Mouse (Mus musculus): ENCODE measurements at regions not wholly inside any gene's neighbourhood (a gene's known extent, or its start where the extent isn't known, plus 50 kb on each side); places are given as distances from the start of the nearest gene placed in this dataset.
A peak's percentile ranks its signal among the peaks of the same experiment; 100 is the strongest.

DNA sequence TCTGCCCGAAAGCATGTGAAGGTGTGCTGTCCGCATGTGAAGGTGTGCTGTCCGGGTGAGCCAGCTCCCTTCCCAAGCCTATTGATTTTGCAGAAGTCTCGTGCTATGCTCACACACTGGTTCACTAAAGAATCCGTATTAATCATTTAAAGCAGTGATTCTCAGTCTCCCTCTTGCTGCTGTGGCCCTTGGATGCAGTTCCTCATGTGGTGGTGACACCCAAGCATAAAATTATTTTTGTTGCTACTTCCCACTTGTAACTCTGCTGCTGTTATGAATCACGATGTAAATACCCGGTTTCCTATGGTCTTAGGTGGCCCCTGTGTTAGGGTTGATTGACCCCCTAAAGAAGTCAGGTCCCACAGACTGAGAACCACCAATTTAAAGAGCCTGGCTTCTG lies 55.7 kb upstream of the Emb start:
- DNase-seq (ENCODE audit: extremely low read depth, insufficient read length, low spot score), result no peak

- DNase-seq (ENCODE audit: extremely low read depth, insufficient read length, low spot score), result peak; percentile 67
Measured at GRCm38 (mm10) chr13:117143828-117144227, 64.5 kb upstream of the Emb start.

DNA sequence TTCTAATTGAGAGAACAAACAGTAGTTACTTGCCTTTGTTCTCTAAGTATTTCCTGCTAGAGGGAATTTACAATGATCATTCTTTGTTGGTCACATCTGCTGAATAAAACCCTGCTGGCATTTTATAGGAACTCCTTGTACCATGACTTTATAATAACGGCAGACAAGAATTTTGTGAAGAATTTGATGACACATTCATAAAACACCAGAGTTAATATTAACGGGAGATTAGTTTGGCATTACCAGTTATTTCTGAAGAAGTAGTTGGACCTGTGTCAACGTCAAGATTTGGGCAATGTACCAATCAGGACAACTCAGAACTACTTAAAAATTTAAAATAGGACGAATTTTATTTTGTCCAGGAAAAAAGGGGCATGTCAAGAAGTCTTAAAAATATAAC lies 65.1 kb upstream of the Emb start:
- peak; percentile 42 for DNase-seq (ENCODE audit: extremely low read depth, insufficient read length, low spot score)

GRCm38 (mm10) chr13:117134352-117134751 lies 74.0 kb upstream of the Emb start:
- DNase-seq (ENCODE audit: extremely low read depth, insufficient read length, low spot score), result no peak

GRCm38 (mm10) chr13:117132123-117132522 lies 76.2 kb upstream of the Emb start:
- no peak for DNase-seq (ENCODE audit: extremely low read depth, insufficient read length, low spot score)

DNA sequence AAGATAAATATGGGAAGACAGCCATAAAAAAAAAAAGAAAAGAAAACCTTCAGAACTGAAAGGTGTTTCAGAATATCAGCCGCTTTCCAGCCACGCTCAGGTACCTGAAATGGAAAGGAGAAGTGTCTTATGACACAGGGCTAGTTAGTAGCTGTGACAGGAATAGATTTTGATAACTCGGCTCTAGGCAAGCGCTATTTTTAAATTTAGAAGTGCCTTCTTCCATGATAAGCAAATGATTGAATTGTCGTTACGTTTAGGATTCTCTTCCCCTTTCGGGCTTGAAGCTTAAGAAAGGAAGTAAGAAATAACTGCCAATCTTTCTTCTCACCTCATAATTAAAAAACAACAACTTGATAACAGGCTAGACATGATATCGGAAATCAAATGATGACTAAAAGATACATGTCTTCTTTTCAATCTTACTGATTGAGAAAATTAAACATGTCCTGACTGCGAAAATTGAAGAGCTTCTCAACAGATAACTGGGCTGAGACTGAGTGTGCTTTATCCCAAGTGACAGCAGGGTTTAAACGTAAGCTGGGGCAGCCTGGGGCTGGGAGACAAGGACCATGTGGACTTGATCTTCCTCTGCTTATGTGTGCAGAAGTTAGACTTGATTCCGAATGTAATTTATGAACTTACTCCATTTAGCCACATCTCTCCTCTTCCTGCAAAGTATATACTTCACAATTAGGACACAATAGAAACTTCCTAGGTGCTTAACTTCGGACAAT lies 80.4 kb upstream of the Emb start:
- no peak for DNase-seq (ENCODE audit: extremely low read depth, insufficient read length, low spot score)

DNA sequence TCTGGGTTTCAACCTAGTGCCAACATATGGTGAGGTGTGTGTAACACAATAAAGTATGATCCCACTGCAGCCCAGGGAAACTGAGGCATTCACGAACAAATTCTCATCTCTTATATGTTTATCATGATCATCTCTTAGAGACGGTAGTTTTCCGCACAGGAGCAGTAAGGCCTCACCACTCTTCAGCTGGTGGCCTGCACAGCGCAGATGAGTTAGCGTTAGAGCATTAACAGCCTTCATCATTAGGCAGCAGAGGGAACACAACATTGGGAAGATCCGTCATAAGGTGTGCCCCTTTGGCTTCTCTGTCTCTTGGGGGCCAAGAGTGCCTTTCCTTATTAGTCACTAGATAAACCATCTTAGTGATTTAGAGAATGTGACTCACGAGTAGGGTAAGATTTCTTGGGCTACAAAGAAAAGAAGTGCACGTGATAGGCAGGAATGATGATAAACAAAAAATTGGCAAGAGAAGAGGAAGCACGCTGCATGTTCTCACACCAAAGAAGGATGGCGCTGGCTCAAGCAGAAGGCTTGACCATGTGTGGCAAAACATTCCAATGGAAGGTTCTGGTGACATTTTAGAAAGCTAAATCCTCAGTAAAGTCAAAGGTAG lies 81.1 kb upstream of the Emb start:
- DNase-seq (ENCODE audit: extremely low read depth, insufficient read length, low spot score), result no peak

- DNase-seq (ENCODE audit: extremely low read depth, insufficient read length, low spot score), result no peak
Measured at GRCm38 (mm10) chr13:117119636-117120035, 88.7 kb upstream of the Emb start.

- DNase-seq (ENCODE audit: extremely low read depth, insufficient read length, low spot score), result no peak
Measured at GRCm38 (mm10) chr13:117114797-117115196, 89.5 kb upstream of the Parp8 start.

GRCm38 (mm10) chr13:117112424-117112823 lies 87.1 kb upstream of the Parp8 start:
- DNase-seq (ENCODE audit: extremely low read depth, insufficient read length, low spot score), result no peak

DNA sequence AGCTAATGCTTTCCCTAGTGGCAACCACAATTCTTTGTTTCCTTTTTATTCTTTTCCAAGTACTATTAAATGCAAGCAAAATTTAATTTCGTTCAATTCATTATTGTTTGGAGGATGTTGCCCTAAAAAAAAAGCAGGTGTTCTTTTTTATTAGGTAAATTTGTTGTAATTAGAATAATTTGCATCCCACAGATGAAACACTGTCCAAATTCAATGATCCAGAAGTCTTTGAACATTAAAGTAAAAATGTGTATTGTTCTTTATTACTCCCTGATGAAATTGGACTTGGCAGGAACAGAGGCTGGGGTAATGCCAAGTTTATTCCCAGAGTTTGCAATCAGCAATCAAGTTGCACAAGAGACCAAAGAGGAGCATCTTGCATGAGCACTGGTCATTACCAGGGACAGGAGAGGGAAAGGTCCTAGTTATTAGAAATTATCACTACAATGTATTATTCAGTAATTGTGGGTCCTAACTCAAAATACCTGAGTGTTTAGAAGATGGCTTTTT lies 79.9 kb upstream of the Parp8 start:
- DNase-seq (ENCODE audit: extremely low read depth, insufficient read length, low spot score), result no peak

DNA sequence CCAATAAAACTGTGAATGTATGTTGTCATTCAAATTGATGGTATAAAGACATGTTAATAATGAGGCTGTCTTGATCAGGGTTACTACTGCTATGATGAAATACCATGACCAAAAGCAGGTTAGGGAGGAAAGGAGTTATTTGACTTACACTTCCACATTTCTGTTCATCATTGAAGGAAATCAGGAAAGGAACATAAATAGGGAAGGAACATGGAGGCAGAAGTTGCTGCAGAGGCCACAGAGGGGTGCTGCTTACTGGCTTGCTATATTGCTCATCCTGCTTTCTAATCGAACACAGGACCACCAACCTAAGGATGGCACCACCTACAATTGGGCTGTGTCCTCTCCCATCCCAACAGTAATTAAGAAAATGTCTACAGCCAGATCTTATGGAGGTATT lies 69.4 kb upstream of the Parp8 start:
- no peak for DNase-seq (ENCODE audit: extremely low read depth, insufficient read length, low spot score)

GRCm38 (mm10) chr13:117088629-117089028 lies 63.3 kb upstream of the Parp8 start:
- DNase-seq (ENCODE audit: extremely low read depth, insufficient read length, low spot score), result no peak

GRCm38 (mm10) chr13:117082758-117083157 lies 57.4 kb upstream of the Parp8 start:
- no peak for DNase-seq (ENCODE audit: extremely low read depth, insufficient read length, low spot score)

DNA sequence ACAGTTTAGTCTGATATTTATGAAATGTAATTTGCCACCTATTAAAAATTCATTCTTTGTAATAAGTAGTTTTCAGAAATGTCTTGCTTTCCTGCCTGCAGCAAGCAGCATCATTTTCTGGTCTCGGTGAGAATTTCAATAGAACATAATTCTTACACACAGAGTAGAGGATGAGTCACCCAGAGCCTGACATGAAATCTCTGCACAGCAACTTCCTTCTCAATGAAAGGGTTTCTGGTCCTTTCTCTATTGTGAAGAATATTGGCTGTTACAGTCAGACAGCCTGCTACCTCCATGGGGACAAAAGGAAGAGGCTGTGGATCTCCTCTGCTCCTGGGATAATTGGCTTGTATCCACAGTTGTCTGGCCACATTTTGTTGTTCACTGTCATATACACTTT lies 54.0 kb upstream of the Parp8 start:
- DNase-seq (ENCODE audit: extremely low read depth, insufficient read length, low spot score), result no peak
